Mouse (Mus musculus) 3134 (cell line): ENCODE data around the gene Cdc42bpb.
A peak's percentile ranks its signal among the peaks of the same experiment; 100 is the strongest.

Experiments
- DNase-seq: peaks from one replicate; pipeline ENCODE4 v3.0.0-alpha.2; 2011; ENCODE audit warnings: low spot score; ENCODE audit not compliant: insufficient read length; ENCODE audit errors: extremely low read depth

Gene Cdc42bpb

GRCm38 (mm10) chr12:111303702-111304337, 73.7 kb downstream of the Cdc42bpb start:
- DNase-seq, result no peak

DNA sequence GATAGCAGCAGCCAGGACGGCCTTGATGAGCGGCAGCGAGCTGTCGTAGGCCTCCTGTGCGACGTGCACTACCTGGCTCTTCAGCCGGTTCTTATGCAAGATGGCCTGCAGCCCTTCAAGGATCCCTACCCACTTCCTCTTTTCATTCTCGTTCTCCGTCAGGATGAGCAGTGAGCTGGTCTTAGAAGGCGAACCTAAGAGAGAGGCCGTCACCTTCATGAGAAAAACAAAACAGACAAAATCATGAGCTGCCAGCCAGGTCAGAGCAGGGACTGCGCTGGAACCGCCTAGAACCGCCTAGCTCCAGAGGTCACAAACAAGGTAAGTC, 75.5 kb downstream of the Cdc42bpb start:
- DNase-seq, result no peak

DNA sequence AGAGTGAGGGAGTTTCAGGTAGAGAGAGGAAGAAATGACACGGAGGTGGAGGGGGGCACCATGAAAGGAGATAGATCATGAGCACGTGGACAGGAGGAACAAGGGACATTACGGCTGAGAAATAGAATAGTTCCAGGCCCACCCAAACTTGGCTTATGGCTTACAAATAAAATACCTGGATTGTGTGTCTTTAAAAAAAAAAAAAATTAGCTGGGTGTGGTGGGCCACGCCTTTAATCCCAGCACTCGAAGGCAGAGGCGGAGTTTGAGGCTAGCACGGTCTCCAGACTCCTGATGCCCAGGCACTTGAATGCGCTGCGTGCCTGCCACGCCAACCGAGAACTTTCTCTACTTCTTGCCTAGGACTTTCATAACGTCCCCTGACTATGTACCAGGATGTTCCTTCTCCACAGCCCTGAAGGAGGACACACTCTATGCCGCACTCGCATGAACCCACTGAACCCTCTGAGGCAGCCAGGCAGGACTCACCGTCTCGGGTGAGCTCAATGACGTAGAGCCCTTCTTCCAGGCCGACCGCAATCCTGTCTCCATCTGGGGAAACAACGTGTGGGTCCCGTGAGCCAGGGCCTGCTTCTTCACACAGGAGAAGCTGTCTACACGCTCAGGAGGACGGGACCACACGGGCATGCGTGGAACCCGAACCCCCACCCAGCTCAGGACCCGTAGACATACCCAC, 76.0 kb downstream of the Cdc42bpb start:
- DNase-seq, result no peak

- no peak for DNase-seq
Observed at GRCm38 (mm10) chr12:111293025-111293424, 84.5 kb downstream of the Cdc42bpb start.

DNA sequence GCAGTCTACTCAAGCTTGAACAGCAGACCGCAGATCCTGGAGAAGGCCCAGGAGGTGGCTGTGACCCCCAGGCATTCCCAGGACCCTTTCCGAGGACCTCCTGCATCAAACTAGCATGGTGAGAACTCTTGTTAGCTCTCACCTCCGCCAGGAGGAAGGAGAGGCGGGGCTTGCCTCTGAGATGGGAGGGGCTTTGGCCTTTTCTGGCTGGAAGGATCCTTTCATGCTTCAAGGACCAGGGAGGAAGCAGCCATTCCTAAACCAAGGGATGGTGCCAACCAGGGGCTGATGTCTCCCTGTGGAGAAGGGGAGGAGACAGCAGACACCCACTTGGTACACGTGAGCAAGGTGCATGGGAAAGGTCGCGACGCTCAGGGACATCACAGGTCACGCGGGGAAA, 93.0 kb downstream of the Cdc42bpb start:
- no peak for DNase-seq

- no peak for DNase-seq
Observed at GRCm38 (mm10) chr12:111283573-111283972, 93.9 kb downstream of the Cdc42bpb start.

DNA sequence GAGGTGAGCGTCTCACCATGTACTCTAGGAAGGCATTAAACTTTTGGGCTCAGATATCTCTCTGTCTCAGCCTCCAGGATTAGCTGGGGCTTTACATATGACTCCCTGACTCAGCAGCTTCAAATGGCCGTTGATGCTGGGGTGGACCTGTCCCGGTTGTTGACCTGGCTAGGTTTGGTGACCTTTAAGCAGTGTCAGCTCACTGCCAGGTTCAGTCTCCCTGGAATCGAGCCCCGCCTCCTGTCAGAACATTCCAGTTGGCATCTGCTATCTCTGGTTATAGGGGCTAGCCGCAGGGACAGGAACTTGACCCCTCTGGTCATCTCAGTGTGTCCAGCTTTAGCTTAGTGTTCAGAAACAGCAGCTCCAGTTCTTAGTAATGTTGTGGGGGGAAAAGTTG, 101.1 kb downstream of the Cdc42bpb start:
- no peak for DNase-seq

DNA sequence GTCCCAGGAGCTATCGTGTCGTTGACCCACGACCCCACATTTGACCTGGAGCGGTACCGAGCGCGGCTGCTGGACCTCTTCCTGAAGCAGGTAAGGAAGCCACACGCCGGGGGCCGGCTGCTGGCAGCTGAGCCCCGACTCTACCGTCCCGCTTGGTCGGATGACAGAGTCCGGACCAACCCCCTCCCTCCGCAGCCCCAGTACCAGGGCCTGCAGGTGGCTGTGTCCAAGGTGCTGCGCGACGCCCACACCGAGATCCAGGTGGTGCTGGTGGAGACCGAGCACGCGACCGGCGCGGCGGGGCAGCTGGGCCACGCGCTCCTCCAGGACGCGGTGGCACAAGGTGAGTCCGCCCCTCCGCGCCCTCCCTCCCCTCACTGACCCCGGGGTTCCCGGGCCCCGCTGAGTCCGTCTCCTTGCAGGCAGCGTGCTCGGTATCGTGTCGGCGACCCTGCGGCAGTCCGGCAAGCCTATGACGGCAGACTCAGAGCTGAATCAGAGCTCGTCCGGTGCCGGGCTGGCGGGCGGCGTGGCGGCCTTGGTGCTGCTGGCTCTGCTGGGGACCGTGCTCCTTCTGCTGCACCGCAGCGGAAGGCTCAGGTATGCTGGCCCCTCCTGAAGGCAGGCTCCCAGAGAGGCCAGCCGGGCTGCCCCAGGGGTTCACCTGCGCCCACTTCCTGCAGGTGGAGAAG, 102.2 kb downstream of the Cdc42bpb start:
- DNase-seq, result no peak

DNA sequence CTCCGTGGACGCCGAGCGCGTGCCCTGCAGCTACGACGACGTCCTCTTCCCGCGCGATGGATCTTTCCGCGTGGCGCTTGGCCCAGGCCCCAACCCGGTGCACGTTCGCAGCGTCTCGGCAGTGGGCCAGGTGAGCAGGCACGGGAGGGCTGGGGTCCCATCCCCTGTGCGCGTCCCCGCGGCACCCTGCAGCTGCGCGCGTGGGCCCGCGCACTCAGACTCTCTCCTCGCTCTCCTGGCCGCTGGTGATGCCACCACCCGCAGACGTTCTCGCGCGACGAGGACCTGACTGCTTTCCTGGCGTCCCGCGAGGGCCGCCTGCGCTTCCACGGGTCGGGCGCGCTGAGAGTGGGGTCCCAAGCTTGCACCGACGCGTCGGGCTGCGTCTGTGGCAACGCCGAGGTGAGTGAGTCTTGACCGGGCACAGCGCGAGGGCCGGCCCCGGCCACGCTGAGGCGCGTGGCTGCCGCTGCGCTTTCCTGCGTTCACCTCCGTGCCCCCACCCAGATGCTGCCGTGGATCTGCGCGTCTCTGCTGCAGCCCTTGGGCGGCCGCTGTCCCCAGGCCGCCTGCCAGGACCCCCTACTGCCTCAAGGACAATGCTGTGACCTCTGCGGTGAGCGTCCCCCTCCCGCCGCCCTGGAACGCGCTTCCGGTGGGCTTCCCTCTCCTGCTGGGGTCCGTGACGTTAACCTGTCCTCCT, 102.9 kb downstream of the Cdc42bpb start:
- no peak for DNase-seq

DNA sequence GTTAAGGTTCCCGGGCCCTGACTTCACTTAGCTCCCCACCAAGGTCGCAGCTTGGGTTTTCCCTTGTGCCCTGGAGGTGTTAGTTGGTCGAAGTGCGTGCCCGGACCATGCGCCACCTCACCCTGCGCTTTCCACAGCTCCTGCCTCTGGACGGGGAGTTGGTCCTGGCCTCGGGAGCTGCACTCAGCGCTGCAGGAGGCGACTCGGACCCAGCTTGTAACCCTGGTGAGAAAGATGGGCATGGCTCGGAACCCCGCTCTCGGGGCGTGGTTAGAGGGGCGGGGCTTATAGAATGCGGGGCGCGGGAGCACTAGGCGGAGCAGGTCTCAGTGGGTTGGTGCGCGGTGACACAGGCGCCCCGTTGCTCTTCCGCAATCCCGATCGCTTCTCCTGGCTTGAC, 103.5 kb downstream of the Cdc42bpb start:
- DNase-seq, result no peak

GRCm38 (mm10) chr12:111272420-111272819, 105.1 kb downstream of the Cdc42bpb start:
- peak; percentile 55 for DNase-seq

DNA sequence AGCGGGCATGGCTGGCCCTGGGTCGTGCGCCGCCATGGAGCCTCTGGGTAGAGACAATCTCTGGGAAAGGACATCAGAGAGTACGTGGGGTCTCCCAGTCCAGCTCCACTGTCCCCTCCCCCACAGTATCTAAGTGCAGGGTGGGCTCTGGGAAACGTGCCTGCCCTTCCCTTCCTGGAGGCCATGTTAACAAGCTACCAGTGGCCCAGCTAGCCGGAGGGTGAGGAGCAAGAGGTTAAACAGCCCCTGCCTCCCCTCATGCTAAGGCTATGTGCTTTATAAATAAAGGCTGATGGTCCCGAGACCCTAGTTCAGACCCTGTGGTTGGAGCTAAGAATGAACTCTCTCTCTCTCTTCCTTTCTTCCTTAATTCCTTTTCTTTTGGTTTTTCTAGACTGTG, 105.6 kb downstream of the Cdc42bpb start:
- DNase-seq, result no peak

GRCm38 (mm10) chr12:111271406-111271805, 106.1 kb downstream of the Cdc42bpb start:
- no peak for DNase-seq

DNA sequence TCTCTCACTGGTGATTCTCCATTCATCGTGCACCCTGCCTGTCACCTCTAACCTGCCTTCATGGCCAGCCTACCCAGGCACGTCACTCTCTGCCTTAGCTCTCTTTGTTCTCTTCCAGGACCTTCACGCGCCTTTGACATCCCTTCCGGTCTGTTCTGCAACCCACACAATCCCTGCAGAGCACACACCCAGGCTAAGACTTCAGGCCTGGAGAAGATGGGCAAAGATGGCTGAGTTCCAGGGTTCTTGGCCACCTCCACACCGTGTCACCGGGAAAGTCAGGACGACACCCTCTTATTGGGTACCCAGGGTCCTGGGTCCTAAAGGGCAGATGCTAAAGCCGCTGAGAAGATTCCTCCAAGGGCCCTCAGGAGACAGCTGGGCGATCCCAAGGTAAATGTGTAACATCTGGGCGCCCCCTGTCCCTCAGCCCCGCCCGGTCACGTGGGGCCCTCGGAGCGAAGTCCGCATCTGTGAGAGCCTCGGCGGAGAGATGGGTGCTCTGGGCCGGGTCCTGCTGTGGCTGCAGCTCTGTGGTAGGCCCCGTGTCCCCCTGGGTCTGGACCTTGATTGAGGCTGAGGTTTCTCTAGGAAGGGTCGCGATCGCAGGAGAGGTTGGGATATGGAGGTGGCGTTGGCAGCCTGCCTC, 106.8 kb downstream of the Cdc42bpb start, which contains the start of gene Amn:
TSS of gene Amn (plus strand) at position 467 of the 649 bp plus-strand sequence.
- DNase-seq, result no peak

DNA sequence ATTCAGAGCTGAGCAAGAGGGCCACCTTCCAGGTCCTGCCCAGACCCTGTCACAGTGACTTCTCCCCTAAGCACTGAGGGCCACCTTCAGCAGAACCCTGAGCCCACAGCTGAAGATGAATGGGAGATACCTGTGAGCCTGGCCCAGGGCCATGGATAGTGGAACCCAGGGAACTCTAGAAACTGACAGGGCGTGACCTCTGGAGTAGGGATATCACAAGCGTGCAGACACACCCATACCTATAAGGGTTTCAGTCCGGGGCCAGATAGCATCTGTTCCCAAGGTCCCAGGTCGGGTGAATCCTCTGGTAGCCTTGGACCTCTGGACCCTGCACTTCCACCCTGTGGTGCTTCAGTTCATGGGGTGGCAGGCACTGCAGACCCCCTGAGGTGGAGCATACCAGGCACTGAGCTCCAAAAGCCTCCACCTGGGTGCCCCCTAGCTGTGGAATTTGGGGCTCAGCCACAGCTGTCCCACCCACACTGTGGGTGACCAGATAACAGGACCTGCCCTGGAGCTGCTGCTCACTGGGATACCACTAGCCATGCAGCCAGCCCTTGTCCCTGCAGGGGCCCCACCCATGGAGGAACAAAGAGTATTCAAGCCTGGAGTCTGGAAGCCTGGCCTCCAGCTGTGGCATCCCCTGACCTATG, 109.7 kb downstream of the Cdc42bpb start:
- no peak for DNase-seq

- DNase-seq, result no peak
Observed at GRCm38 (mm10) chr12:111266592-111266991, 110.9 kb downstream of the Cdc42bpb start.

GRCm38 (mm10) chr12:111265212-111265611, 112.3 kb downstream of the Cdc42bpb start:
- no peak for DNase-seq

DNA sequence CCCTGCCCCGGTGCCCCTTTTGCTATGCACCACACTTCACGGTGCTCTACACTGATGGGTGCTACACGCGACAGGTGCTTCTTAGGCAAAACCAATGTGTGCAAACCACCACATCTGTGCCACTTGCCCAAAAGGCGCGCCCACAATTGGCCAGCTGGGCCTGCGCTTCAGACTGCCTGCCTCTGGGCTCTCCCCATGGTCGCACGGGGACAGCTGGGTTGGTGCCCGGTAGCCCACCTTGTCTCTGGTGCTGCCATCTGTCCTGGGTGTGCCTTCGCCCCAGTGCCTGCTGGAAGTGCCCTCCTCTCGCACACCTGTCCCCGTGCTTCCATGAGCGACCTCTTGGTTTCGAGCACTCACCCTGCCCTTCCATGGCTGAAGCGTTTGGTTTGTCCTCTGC, 113.9 kb downstream of the Cdc42bpb start:
- no peak for DNase-seq

DNA sequence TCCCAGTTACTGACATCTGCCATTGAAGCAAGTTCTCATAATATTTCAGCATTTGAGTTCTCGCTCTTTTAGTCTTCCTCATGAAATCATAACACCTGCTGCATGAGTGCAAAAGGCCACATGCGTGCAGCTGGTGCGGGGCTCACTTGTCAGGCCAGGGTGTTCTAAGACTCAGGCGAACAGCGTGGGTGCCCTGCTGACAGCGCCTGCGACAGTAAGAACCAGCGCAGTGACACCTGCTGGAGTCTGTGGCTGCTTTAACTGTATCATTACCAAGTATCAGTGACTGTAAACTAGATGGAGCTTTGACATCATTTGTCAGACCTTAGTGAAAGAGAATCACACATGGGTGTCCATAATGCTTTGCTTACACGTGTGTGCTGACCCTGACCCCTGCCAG, 126.3 kb downstream of the Cdc42bpb start:
- DNase-seq, result no peak

DNA sequence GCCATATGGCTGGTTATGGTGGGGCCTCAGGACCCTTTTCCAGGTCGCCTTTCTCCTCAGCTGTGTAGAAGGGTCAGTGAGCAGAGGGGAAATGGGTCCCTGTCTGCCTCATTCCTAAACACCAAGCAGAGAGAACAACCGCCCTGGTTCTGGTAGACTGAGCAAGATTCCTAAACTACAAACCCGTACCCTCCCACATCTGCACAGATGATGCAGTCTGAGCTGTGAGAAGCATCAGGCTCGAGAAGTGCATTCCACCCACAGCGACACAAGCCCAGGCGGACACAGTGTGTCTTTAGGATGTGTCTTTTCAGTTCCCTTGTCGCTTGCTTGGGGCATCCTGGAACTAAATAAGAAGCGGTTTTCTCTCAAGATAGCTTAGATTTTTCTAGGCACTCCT, 127.4 kb downstream of the Cdc42bpb start:
- DNase-seq, result no peak
